Mouse (Mus musculus): ENCODE measurements around the gene Mst1r. TPM values are rescaled to one million over a fixed set of nuclear protein-coding genes. Genes with fewer than 3 reads are reported as not detected.

The Mst1r gene
- total RNA-seq (2021): 1 to 10 TPM in 1 of 2 experiments, under 1 TPM in 1; 0.89 to 1.2 TPM
- long read RNA-seq, experiment 1: 0 reads
- long read RNA-seq, experiment 2: 0 reads

DNA sequence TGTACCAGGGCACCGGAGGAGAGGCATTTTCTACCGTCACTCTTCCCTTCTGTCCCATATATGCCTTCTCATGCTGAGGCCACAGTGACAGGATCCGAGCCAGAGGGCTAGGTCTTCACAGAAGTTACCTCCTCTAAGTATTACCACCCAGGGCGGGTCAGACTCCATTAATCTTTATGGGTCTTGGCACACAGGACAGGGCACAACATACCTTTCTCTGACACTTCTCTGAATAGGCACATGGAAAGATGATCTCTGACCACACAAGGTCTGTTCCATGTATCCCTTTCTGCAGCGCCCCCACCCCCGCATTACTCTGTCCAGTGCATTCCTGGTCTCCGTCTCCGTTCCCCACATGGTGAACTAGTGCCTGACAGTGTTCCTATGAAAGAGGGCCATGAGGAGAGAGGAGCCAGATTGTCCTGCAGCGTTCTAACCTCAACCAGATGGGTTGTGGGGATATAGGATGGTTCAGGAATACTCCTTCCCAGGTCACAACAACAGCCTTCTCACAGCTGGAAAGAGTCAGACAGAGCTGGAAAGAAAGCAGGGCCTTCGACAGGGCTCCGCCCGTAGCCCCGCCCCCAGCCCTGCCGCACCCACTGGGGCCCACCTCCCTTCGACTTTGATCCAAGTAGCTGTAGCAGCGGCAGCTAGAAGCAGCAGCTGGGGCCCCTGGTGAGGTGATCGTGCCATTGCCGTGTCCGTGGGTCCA, at the start of gene Mst1r:
Gene Mst1r (plus strand): TSS at position 622 of the 715 bp plus-strand sequence.
- peak in 1 of 2 experiments; percentile 15 for DNase-seq (ENCODE audit: low spot score in 2 of 2)

DNA sequence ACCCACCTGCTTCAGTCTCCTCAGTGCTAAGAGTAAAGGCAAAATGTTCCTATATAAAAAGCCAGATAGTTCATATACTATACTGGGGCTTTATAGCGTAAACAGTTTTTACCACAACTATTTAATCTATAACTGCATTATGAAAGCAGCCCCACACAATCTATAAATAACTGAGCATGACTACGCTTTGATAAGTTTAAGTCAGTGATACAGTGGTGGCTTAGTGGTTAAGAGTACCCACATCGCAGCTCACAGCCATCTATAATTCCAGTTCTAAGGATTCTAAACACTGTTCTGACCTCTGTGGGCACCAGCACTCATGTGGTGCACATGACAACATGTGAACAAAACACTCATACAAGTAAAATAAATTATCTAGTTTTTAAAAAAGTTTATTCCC, 48.3 kb upstream of the Mst1r start:
- no peak for DNase-seq (ENCODE audit: low spot score in 2 of 2)

DNA sequence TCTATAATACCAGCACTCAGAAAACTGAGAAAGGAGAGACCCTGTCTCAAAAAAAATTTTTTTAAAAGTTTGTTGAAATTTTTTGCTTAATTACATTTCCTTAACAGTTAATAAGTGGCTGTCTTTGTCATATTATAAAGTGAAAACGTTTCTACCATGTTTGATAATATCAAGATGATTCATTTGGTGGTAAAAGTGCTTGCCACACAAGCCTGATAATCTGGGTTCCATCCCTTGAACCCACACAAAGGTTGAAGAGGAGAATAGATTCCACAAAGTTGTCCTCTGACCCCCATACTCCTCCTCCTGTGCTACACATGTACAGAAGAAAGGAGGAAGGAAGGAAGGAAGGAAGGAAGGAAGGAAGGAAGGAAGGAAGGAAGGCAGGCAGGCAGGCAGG, 42.2 kb upstream of the Mst1r start:
- DNase-seq (ENCODE audit: low spot score in 2 of 2): no peak

DNA sequence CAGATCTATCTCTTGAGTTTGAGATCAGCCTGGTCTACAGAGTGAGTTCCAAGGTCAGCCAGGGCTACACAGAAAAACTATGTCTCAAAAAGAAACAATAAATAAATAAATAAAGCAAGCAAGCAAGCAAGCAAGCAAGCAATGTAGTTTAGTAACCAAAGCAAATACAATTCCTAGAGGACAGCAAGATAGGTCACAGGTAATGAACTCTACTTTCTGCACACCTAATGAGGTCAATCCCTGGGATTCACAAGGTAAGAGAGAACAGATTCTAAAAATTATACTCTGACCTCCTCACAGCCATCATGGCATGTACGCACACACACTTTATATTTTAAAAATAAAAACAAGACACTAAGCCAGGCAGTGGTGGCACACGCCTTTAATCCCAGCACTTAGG, 40.6 kb upstream of the Mst1r start:
- DNase-seq (ENCODE audit: low spot score in 2 of 2): no peak

DNA sequence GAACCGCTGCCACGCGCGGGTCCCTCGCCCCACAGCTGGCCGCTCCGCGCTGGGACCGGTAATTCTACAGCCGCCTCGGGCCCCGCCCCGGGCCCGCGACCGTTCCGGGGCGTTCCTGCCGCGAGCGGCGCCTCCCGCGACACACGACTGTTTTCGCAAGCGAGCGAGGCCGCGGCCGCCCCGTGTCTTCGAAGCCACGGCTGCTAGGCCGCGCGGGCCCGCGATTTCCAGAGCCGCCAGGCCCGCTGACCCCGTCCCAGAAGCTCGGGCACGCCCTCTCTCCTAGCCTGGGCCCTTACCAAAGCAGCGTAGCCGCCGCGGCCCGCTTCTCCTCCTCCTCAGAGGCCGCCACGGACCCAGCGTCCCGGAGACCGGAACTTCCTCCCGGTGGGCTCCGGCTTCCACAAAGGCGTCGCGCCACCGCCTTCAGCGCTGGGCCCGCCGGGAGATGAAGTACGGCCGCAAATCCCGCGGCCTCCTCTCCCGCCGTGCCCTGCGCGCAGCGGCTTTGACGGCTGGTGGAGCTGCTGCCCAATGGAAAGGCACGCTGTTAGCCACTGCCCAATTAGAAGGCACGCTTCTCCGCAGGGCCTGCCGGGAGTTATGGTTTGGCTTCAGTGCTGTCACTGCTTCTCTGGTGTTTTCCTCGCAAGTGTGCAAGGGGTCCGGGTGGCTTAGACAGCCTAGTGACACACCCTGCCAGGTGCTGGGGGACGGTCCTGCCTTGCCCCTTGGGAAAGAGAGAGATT, 34.1 kb upstream of the Mst1r start:
- DNase-seq (ENCODE audit: low spot score in 2 of 2): peak; percentile 93 to 96

DNA sequence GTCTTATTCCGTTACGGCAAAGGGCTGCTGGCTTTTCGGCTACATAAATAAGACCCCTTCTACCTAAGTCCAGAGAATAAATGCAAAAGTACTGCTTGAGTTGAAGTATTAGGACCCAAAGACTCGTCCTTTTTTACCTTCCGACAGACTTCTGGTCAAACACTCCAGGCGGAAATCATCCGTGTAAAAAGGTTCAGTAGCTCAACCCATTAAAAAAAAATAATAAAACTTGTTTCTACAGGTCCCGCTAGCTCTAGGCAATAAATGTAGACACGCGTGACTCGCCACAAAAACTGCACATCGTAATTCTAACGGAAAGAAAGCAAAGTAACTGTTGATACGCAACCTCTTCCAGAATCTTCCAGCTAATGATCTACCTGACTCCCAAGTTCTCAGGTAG, 33.5 kb upstream of the Mst1r start, which contains the start of gene Rbm6:
Gene Rbm6 (minus strand): TSS at position 101 of the 400 bp plus-strand sequence.
- no peak for DNase-seq (ENCODE audit: low spot score in 2 of 2)

DNA sequence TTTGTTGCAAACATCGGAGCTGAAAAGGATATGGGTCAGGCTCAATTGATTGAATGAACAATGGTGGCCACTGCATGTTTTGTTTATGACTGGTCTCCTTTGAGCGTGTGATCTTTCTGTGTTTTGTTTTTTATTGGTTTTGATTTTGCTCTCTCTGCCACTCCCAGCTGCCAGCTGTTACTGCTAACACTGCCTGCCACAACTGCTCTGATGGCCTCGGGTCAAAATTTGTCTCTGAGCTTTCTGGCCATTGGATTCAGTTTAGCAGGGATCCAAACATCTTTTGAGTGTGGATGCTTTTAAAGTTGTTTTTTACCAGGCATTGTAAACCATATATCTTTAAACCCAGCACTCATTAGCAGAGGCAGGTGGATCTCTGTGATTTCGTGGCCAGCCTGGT, 26.3 kb upstream of the Mst1r start:
- DNase-seq (ENCODE audit: low spot score in 2 of 2): no peak

DNA sequence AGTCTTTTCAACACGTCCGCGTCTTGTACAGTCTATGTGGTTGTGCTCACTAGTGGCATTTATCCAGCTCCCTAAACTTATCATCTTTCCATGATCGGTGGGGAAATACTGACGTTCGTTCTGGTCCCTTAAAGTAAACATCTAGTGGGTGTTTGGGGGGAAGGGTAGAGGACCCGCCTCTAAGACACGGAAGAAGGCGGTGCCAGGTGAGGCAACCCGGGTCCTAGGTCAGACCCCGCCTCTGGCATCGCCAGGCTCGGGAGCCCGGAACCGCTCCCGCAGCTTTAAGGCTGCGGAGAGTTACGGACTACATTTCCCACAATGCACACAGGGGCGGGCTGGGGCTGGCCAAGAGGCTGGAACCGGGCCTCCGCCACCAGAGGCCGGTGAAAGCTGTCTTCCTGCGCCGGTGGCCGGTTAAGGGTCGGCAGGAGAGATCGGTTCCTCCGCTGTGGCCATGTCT, 18.8 kb upstream of the Mst1r start, which contains the start of gene Mon1a:
Gene Mon1a (plus strand): TSS at position 348 of the 463 bp plus-strand sequence.
- peak; percentile 84 to 89 for DNase-seq (ENCODE audit: low spot score in 2 of 2)

DNA sequence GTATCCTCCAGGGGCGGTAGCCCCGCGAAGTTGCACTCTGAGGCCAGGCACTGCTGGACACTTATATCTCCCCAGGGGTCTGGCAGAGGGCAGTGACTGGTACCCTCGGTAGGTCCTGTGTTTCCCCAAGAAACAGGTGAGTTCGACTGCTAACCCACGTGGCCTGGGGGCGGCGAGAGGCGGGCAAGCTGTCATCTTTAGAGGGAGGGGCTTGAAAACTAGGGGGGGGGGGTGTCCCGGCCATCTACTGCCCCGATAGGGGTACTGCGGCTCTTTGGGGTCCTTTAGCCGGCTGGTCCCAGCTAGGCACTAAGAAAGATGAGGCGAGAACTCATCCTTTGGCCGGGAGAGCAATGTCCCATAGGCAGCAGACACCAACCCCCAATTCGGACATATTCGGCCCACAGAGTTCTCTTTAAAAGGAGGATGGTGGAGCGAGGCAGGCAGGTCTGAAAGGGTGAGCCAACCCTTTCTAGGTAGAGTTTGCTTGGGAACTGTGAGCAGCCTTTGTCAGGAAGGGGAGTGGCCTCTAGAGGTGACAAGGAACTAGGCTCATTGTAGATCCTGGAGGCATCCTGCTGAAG, 18.3 kb upstream of the Mst1r start:
- DNase-seq (ENCODE audit: low spot score in 2 of 2): no peak

DNA sequence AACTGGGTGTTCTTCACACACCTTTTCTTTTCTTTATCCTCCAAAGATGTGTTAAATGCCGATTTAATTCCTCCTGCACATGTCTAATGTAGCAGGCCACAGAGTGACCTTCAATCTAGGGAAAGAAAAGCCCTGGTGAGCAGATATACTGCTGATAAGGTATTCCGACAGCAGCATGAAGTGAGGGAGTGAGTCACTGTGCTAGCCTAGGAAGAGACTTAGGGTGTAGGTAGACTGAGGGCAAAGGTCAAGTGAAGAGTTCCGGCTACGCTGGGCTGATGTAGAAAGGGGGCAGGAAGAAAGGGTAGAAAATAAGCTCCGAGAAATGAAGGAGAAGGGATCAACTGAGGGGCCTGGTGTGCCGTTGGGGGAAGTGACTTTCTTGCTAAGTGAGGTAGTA, 16.4 kb upstream of the Mst1r start:
- DNase-seq (ENCODE audit: low spot score in 2 of 2): no peak

DNA sequence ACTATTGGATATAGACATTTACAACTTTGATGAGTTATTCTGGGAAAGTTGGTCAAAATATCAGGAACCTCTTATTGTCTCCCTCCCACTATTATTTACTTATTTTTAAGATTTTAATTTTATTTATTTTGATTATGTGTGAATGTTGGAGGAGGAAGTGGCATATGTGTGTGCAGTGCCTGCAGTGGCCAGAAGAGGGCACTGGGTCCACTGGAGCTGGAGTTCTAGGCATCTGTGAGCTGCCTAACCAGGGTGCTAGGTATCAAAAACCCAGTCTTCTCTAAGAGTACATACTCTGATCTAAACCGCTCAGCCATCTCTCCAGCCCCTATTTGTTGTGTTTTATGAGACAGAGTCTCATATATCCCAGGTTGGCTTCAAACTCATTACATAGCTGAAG, 15.7 kb upstream of the Mst1r start:
- no peak for DNase-seq (ENCODE audit: low spot score in 2 of 2)

DNA sequence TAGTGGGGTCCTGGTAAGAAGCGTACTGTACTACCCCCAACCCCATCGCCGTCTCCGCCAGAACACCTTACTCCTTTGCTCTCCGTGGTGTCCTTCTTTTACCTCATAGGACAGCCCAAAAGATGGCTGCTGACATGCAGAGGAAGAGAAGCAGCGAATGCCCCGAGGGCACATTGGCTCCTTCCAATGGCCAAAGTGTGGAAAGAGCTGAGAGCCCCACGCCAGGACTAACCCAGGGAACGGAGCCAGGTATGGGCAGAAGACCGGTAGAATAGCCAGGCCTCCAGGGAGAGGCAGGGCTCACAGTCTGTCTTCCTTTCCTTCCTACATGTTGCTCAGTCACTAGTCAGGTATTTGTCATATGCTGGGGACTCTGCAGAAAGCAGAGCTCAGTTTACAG, 8.1 kb upstream of the Mst1r start:
- no peak for DNase-seq (ENCODE audit: low spot score in 2 of 2)

DNA sequence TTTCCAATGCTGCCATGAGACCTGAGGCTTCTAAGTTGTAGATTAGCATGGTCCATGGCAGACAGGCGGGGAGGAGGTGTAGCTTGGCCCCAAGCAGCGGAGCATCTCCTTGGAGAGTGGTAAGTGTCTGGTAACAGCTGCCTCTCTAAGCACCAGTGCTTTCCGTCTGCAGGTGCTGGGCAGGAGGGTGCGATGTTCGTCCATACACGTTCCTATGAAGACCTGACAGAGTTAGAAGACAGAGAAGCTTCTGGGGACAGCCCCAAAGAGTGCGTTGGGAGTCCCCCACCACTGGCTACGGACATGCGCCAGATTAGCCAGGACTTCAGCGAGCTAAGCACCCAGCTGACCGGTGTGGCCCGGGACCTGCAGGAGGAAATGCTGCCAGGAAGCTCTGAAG, 6.8 kb upstream of the Mst1r start:
- no peak for DNase-seq (ENCODE audit: low spot score in 2 of 2)

DNA sequence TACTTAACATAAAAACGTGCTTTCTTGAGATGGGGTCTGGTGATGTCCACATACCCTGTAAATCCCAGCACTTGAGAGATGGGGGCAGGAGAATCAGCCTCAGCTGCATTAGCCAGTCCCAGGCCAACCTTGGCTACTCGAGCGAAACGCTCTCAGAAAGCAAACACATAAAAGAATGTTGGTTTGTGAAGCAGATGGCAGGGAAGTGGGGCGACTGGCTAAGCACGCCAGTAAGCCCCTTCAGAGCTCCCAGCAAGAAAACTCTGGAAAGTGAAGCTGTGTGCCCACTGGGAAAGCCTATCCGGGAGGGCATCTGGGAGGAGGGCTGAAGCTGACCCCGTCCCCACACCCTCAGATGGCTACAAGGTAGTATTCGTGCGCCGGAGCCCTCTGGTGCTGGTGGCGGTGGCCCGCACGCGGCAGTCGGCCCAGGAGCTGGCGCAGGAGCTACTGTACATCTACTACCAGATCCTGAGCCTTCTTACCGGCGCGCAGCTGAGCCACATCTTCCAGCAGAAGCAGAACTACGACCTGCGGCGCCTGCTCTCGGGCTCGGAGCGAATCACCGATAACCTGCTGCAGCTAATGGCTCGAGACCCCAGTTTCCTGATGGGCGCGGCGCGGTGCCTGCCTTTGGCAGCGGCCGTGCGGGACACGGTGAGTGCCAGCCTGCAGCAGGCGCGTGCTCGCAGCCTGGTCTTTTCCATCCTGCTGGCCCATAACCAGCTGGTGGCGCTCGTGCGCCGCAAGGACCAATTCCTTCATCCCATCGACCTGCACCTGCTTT, 5.6 kb upstream of the Mst1r start:
- peak; percentile 80 to 87 for DNase-seq (ENCODE audit: low spot score in 2 of 2)

DNA sequence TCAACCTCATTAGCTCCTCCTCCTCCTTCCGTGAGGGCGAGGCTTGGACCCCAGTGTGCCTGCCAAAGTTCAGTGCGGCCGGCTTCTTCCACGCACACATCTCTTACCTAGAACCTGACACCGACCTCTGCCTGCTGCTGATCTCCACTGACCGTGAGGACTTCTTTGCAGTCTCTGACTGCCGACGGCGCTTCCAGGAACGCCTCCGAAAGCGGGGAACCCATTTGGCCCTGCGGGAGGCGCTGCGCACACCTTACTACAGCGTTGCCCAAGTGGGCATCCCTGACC, 5.1 kb upstream of the Mst1r start:
- DNase-seq (ENCODE audit: low spot score in 2 of 2): no peak

DNA sequence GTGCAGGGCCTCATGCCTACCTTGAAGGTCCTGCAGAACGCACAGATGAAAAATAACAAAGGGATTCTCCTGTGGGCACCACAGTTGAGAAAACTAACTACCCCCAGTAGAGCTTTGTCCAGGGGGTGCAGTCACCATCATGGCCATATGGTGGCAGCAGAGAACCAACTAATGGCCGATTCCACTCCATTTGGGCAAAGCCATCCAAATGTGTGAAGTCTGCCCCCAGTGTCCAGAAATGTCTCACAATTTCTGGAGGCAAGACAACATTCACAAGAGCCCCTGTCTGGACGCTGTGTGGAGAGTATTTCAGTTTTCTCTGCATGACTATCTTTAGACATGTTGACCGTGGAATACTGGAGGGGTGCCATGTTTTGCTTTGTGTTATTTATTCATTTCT, 1.9 kb upstream of the Mst1r start:
- DNase-seq (ENCODE audit: low spot score in 2 of 2): peak; percentile 86 to 94

DNA sequence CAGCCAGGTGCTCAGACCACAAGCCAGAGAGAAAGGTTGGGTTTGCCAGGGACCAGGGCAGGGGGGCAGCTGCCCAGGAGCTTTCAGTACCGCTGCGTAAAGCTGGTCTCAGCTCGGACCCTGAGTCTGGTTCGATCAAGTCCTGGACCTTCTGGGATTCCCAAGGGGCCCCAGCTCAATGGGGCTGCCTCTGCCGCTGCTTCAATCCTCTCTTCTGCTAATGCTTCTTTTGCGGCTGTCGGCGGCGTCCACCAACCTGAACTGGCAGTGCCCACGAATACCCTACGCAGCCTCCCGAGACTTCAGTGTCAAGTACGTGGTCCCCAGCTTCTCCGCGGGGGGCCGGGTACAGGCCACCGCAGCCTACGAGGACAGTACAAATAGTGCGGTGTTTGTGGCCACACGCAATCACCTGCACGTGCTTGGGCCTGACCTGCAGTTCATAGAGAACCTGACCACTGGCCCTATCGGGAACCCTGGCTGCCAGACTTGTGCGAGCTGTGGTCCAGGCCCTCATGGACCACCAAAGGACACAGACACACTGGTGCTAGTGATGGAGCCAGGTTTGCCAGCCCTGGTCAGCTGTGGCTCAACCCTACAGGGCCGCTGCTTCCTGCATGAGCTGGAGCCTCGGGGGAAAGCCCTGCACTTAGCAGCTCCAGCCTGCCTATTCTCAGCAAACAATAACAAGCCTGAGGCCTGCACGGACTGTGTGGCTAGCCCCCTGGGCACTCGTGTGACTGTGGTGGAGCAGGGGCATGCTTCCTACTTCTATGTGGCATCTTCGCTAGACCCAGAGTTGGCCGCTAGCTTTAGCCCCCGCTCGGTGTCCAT, 511 bp downstream of the Mst1r start:
- no peak for DNase-seq (ENCODE audit: low spot score in 2 of 2)

DNA sequence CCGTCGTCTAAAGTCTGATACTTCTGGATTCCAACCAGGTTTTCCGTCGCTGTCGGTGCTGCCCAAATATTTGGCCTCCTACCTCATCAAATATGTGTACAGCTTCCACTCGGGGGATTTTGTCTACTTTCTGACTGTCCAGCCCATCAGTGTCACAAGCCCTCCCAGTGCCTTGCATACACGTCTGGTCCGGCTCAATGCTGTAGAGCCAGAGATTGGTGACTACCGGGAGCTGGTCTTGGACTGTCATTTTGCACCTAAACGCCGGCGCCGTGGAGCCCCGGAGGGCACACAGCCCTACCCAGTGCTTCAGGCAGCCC, 1.1 kb downstream of the Mst1r start:
- no peak for DNase-seq (ENCODE audit: low spot score in 2 of 2)

DNA sequence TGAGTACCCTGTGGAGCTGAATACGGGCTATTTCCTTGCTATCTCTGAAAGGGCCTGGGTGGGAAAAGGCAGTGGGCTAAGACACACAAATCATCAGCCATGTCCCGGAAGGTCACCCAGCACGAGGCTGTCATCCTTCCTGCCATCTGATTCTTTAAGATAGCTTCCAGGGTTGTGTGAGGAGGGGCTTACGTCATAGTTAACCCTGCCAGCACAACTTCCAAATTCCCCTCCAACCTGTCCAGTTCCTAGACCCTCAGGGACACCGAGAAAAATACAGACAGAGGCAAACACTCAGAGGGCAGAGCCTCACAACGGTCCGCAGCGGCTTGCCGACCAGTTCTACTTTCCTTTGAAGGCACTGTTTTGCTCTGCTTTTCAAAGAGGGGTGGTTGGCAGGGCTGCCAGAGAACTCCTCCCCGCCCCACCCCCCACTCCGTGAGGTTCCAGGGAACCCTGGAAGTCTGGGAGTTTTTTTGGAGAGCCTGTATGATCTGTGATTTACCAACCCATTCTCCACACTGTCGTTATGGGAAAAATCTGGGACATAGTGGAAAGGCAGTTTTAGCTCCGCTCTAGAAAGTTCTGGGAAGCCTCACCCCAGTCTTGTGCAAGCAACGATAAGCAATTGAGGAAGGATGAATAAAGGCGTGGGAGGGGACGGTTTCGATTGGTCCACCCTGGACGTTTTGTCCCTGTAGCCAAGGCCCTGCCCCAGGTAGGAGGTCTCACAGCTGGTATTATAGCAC, 1.9 kb downstream of the Mst1r start:
- DNase-seq (ENCODE audit: low spot score in 2 of 2): no peak
